Mouse (Mus musculus): ENCODE results near the gene Gm10439. TPM values are rescaled to one million over a fixed set of nuclear protein-coding genes. Genes with fewer than 3 reads are reported as not detected.
"Not testable (repeated sequence)": the region's sequence is repeated elsewhere in the genome, so short reads cannot be mapped to it uniquely, and the experiment has no call there.

Gene Gm10439
- polyA plus RNA-seq (2016; fragmentation: Nextera tagmentation; extraction: Ambion mirVana), result not detected in 2 replicates

- H3K36me3 ChIP-seq; H3K27me3 ChIP-seq; ATAC-seq (ENCODE audit: low FRiP score); H3K4me3 ChIP-seq; H3K9me3 ChIP-seq (replicated peaks); H3K9ac ChIP-seq; H3K4me1 ChIP-seq; H3K4me2 ChIP-seq (replicated peaks); H3K27ac ChIP-seq: not testable (repeated sequence)
- WGBS, result no CpG with 5 or more reads among the region's 6 CpGs
Measured at GRCm38 (mm10) chrX:149594270-149594669, at the start of gene Gm10439. Gm10439 (plus strand) TSS chrX:149594570.

Other genes with a start within 250 kb of the Gm10439 start
- not detected in 2 replicates for gene Gm15085, start 147.0 kb upstream of the Gm10439 start, polyA plus RNA-seq (2016; fragmentation: Nextera tagmentation; extraction: Ambion mirVana)
- gene Gm15097, start 189.9 kb downstream of the Gm10439 start, polyA plus RNA-seq (2016; fragmentation: Nextera tagmentation; extraction: Ambion mirVana), result not detected in 2 replicates

Data from hindbrain, embryonic 12.5 days (tissue).